Mouse (Mus musculus): ENCODE data around the gene Nepn. TPM values are rescaled to one million over a fixed set of nuclear protein-coding genes. Genes with fewer than 3 reads are reported as not detected.

The Nepn gene
- polyA plus RNA-seq, 1 experiment from 2014 or later: 7.6 TPM

- peak; percentile 96 for DNase-seq (ENCODE audit: low spot score)
- Histone ChIP-seq H3K27me3 (ENCODE audit: insufficient read depth, poor library complexity, severe bottlenecking) (no peaks in the 10 kb centered on the region), H3K36me3 (0 out of 2 replicates have a peak, but pooled peaks cover 2% of the 10 kb centered on the region), H3K27ac (peak within 1 kb of the TSS; percentile 97), H3K4me3 (peak within 1 kb of the TSS; percentile 93), H3K9me3 (no peaks in the 10 kb centered on the region), H3K4me1 (peaks cover 10% of the 10 kb centered on the region; the same call in 1 of the 2 replicates)
- under 1% methylated on average over 71 of the region's 71 CpGs for WGBS
Observed at GRCm38 (mm10) chr10:52381845-52382591, 6.8 kb upstream of the Nepn start, which contains the start of gene Gopc. Gene Gopc, minus strand, starts transcription at chr10:52382124.

- peak overlapping the region; percentile 97 for H3K27ac ChIP-seq
Observed at GRCm38 (mm10) chr10:52383022-52383421, 5.8 kb upstream of the Nepn start.

GRCm38 (mm10) chr10:52383522-52383921, 5.2 kb upstream of the Nepn start:
- H3K4me1 ChIP-seq: peaks cover 10% of the 10 kb centered on the region; the same call in 1 of the 2 replicates
- 98% methylated on average over 1 of the region's 1 CpGs for WGBS
- H3K27me3 ChIP-seq (ENCODE audit: insufficient read depth, poor library complexity, severe bottlenecking): no peaks in the 10 kb centered on the region
- H3K36me3 ChIP-seq: no peaks in the 10 kb centered on the region
- no peaks in the 10 kb centered on the region for H3K9me3 ChIP-seq
- no peak overlapping the region for H3K27ac ChIP-seq
- no peak overlapping the region for H3K4me3 ChIP-seq
- DNase-seq (ENCODE audit: low spot score): no peak

More at GRCm38 (mm10) chr10:52383022-52383421, 5.8 kb upstream of the Nepn start:
- 0 out of 2 replicates have a peak, but pooled peaks cover 1% of the 10 kb centered on the region for H3K36me3 ChIP-seq
- H3K4me3 ChIP-seq: peak overlapping the region; percentile 93
- H3K27me3 ChIP-seq (ENCODE audit: insufficient read depth, poor library complexity, severe bottlenecking): no peaks in the 10 kb centered on the region
- 83% methylated on average over 6 of the region's 6 CpGs for WGBS
- DNase-seq (ENCODE audit: low spot score): no peak
- peaks cover 10% of the 10 kb centered on the region; the same call in 1 of the 2 replicates for H3K4me1 ChIP-seq
- H3K9me3 ChIP-seq: no peaks in the 10 kb centered on the region

DNA sequence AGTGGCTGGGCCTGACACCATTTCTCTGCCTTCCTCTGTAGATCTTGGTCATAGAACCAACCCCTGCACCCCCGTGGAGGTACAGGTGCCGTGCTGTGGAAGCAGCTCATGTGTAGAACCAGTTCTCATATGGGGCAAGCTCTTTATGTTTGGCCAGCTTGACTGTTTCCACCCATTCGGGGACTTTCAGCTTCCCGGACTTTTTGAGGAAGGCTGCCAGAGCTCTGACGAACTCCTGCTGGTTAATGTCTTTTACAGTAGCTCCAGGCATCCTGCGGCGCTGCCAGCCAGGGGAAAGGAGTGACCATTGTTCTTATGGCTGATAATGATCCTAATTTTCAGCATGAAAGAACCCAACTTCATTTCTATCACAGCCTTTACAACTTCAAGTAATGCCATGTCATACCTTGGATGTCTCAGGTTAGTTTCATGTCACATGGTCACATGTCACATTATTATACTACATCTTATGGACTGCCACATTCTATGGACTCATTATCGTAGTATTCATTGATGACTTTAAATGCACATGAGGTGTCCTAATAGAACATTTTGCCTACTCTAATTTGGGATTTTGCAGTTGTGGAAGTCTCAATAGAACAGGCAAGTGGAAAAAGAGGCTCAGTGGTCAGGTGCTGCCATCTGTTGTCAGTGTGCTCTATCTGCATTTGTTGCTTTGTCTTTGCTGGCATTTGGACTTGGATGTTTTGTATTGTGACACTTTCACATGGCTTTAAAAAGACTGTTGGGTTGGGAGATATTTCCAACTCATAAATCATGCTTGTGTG, 3.8 kb upstream of the Nepn start:
- no peaks in the 10 kb centered on the region for H3K36me3 ChIP-seq
- WGBS: 38% methylated on average over 8 of the region's 8 CpGs
- DNase-seq (ENCODE audit: low spot score): no peak
- no peak overlapping the region for H3K4me3 ChIP-seq
- H3K4me1 ChIP-seq: peaks cover 6% of the 10 kb centered on the region; the same call in 1 of the 2 replicates
- H3K9me3 ChIP-seq: no peaks in the 10 kb centered on the region
- no peak overlapping the region for H3K27ac ChIP-seq
- H3K27me3 ChIP-seq (ENCODE audit: insufficient read depth, poor library complexity, severe bottlenecking): no peaks in the 10 kb centered on the region

- WGBS: 61% methylated on average over 4 of the region's 4 CpGs
- Histone ChIP-seq H3K27ac (no peak overlapping the region), H3K9me3 (no peaks in the 10 kb centered on the region), H3K4me1 (peaks cover 6% of the 10 kb centered on the region; the same call in 1 of the 2 replicates), H3K36me3 (no peaks in the 10 kb centered on the region), H3K27me3 (ENCODE audit: insufficient read depth, poor library complexity, severe bottlenecking) (no peaks in the 10 kb centered on the region), H3K4me3 (no peak overlapping the region)
- no peak for DNase-seq (ENCODE audit: low spot score)
Observed at GRCm38 (mm10) chr10:52387192-52387591, 1.6 kb upstream of the Nepn start.

DNA sequence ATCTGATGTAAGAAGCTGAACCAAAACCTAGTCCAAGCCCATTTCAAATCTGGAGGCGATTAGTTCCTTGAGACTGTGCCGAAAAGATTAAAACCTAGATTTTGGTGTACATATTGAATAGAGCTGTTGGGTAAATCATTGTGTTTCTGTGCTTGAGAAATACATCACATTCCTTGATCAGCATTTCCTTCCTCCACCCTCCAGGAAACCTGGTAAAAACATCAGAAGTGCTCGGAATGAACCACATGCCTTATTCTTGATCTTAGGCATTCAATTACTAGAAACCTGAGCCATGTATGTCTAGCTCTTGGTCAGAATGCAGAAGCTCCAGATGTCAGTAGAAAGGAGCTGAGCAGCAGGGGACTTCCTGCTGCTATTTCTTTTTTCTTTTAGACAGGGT, 666 bp downstream of the Nepn start:
- WGBS: 74% methylated on average over 3 of the region's 3 CpGs
- no peaks in the 10 kb centered on the region for H3K36me3 ChIP-seq
- no peaks in the 10 kb centered on the region for H3K4me1 ChIP-seq
- no peak overlapping the region for H3K4me3 ChIP-seq
- no peak overlapping the region for H3K27ac ChIP-seq
- H3K27me3 ChIP-seq (ENCODE audit: insufficient read depth, poor library complexity, severe bottlenecking): no peaks in the 10 kb centered on the region
- DNase-seq (ENCODE audit: low spot score): no peak
- H3K9me3 ChIP-seq: no peaks in the 10 kb centered on the region

DNA sequence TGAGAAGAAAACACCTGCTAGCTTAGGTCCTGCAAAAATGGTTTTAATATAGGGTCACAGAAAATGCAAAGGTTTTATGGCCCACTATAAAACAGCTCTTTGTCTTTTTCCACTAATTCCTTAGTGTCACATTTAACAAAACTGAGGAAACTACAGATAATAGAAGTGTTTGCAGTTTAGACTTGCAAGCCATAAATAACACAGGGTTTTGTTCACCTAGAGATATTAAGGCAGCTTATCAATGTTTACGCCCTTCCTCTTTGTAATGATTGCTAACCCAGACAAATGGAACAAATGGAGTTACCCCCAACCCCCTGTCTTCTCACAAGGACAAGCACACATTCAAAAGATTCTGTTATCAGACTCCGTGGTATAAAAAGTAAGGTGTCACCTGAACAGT, 2.4 kb downstream of the Nepn start:
- 61% methylated on average over 2 of the region's 2 CpGs for WGBS
- no peaks in the 10 kb centered on the region for H3K9me3 ChIP-seq
- no peak overlapping the region for H3K27ac ChIP-seq
- H3K27me3 ChIP-seq (ENCODE audit: insufficient read depth, poor library complexity, severe bottlenecking): no peaks in the 10 kb centered on the region
- H3K4me3 ChIP-seq: no peak overlapping the region
- no peaks in the 10 kb centered on the region for H3K36me3 ChIP-seq
- DNase-seq (ENCODE audit: low spot score): no peak
- H3K4me1 ChIP-seq: no peaks in the 10 kb centered on the region

- Histone ChIP-seq H3K27me3 (ENCODE audit: insufficient read depth, poor library complexity, severe bottlenecking) (no peaks in the 10 kb centered on the region), H3K27ac (no peak overlapping the region), H3K36me3 (no peaks in the 10 kb centered on the region), H3K9me3 (no peaks in the 10 kb centered on the region), H3K4me1 (no peaks in the 10 kb centered on the region), H3K4me3 (no peak overlapping the region)
- DNase-seq (ENCODE audit: low spot score): no peak
- 86% methylated on average over 3 of the region's 3 CpGs for WGBS
Observed at GRCm38 (mm10) chr10:52396647-52397046, 7.9 kb downstream of the Nepn start.

DNA sequence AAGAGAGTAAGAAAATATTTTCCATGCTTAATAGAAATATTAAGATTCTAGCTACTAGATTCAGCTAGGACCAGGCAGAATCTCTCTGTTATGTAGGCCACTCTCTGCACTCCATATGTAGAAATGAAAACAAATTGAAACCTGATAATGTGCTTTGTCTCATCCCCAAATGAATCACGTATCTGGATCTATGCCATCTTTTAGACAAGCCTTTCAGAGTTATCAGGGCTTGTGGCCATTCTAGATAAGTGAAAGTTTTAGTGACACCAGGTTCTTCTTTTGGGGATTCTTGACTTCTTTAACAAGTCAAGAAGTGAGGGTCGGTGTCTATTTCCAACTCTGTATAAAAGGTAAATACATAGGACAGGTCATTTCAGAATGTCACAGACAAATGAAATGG, 9.9 kb downstream of the Nepn start:
- H3K27me3 ChIP-seq (ENCODE audit: insufficient read depth, poor library complexity, severe bottlenecking): no peaks in the 10 kb centered on the region
- H3K36me3 ChIP-seq: no peaks in the 10 kb centered on the region
- no peak overlapping the region for H3K4me3 ChIP-seq
- H3K27ac ChIP-seq: no peak overlapping the region
- H3K9me3 ChIP-seq: no peaks in the 10 kb centered on the region
- DNase-seq (ENCODE audit: low spot score): no peak
- H3K4me1 ChIP-seq: no peaks in the 10 kb centered on the region
- WGBS: 75% methylated on average over 2 of the region's 2 CpGs

DNA sequence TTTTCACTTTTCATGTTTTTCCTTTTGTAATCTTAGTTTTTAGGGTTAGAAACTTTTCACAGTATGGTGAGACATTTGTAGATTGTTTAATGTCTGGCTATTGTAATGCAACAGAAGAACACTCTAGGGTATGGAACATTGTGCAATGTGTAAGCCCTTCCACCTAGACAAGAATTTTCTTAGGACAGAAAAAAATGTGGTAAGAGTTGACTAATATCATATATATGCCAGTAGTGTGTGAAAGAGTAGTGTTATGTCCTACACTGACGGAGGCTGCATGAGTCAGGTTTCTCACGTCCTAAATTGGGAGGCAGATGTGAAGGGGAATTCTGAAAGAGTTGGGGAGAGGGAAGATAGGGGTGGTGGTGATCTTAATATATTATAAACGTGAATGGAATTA, 10.9 kb downstream of the Nepn start:
- WGBS: 58% methylated on average over 3 of the region's 3 CpGs
- no peaks in the 10 kb centered on the region for H3K9me3 ChIP-seq
- no peaks in the 10 kb centered on the region for H3K36me3 ChIP-seq
- H3K27ac ChIP-seq: no peak overlapping the region
- H3K4me3 ChIP-seq: no peak overlapping the region
- DNase-seq (ENCODE audit: low spot score): no peak
- H3K27me3 ChIP-seq (ENCODE audit: insufficient read depth, poor library complexity, severe bottlenecking): no peaks in the 10 kb centered on the region
- no peaks in the 10 kb centered on the region for H3K4me1 ChIP-seq

GRCm38 (mm10) chr10:52405160-52405559, 16.4 kb downstream of the Nepn start:
- Histone ChIP-seq H3K36me3 (no peaks in the 10 kb centered on the region), H3K4me3 (no peak overlapping the region)
- DNase-seq (ENCODE audit: low spot score): no peak

GRCm38 (mm10) chr10:52407526-52407925, 18.8 kb downstream of the Nepn start:
- no peak for DNase-seq (ENCODE audit: low spot score)
- Histone ChIP-seq H3K4me1 (no peaks in the 10 kb centered on the region), H3K9me3 (no peaks in the 10 kb centered on the region), H3K27ac (no peak overlapping the region), H3K4me3 (no peak overlapping the region), H3K36me3 (no peaks in the 10 kb centered on the region), H3K27me3 (ENCODE audit: insufficient read depth, poor library complexity, severe bottlenecking) (no peaks in the 10 kb centered on the region)
- WGBS: 83% methylated on average over 2 of the region's 2 CpGs

More at GRCm38 (mm10) chr10:52405160-52405559, 16.4 kb downstream of the Nepn start:
- 86% methylated on average over 13 of the region's 13 CpGs for WGBS
- H3K27ac ChIP-seq: no peak overlapping the region
- no peaks in the 10 kb centered on the region for H3K9me3 ChIP-seq
- no peaks in the 10 kb centered on the region for H3K4me1 ChIP-seq
- no peaks in the 10 kb centered on the region for H3K27me3 ChIP-seq (ENCODE audit: insufficient read depth, poor library complexity, severe bottlenecking)

- no peaks in the 10 kb centered on the region for H3K27me3 ChIP-seq (ENCODE audit: insufficient read depth, poor library complexity, severe bottlenecking)
- H3K9me3 ChIP-seq: no peaks in the 10 kb centered on the region
- H3K4me3 ChIP-seq: no peak overlapping the region
- H3K4me1 ChIP-seq: peaks cover 10% of the 10 kb centered on the region; the same call in 1 of the 2 replicates
- H3K27ac ChIP-seq: no peak overlapping the region
- 78% methylated on average over 2 of the region's 2 CpGs for WGBS
- DNase-seq (ENCODE audit: low spot score): no peak
- H3K36me3 ChIP-seq: no peaks in the 10 kb centered on the region
Observed at GRCm38 (mm10) chr10:52415020-52415419, 26.2 kb downstream of the Nepn start.
